Mouse (Mus musculus): Measurements from ENCODE around the gene Fth1. TPM values are rescaled to one million over a fixed set of nuclear protein-coding genes. Genes with fewer than 3 reads are reported as not detected.

Gene Fth1
- polyA plus RNA-seq, 1 experiment = 777 TPM

GRCm38 (mm10) chr19:10033211-10033973, 53.0 kb downstream of the Fth1 start:
- DNase-seq (ENCODE audit: low read depth) = peak; percentile 79
- TF ChIP-seq POLR2A (IDR thresholded peaks at IDR 0.05; ENCODE audit: borderline replicate concordance, extremely low read depth, insufficient read depth, insufficient read length, poor library complexity, severe bottlenecking) = no peak
- TF ChIP-seq CTCF (IDR thresholded peaks at IDR 0.05; ENCODE audit: borderline replicate concordance, extremely low read depth, insufficient read depth, insufficient read length) = peak; percentile 90

- TF ChIP-seq POLR2A (IDR thresholded peaks at IDR 0.05; ENCODE audit: borderline replicate concordance, extremely low read depth, insufficient read depth, insufficient read length, poor library complexity, severe bottlenecking) = no peak
- TF ChIP-seq CTCF (IDR thresholded peaks at IDR 0.05; ENCODE audit: borderline replicate concordance, extremely low read depth, insufficient read depth, insufficient read length) = no peak
- DNase-seq (ENCODE audit: low read depth) = no peak
These were observed 54.0 kb downstream of the Fth1 start for GRCm38 (mm10) chr19:10034356-10034755.

Other genes starting within 250 kb of the Fth1 start
- not detected in 2 replicates for gene Scgb2a2, start 133.0 kb upstream of the Fth1 start, polyA plus RNA-seq (2012; rRNA removed)
- gene Incenp, start 81.0 kb upstream of the Fth1 start, polyA plus RNA-seq (2012; rRNA removed) = 26.0 and 29.5 TPM in 2 replicates
- gene Best1, start 21.0 kb downstream of the Fth1 start, polyA plus RNA-seq (2012; rRNA removed) = 1.2 and 1.4 TPM in 2 replicates
- 19.5 and 20.0 TPM in 2 replicates for gene Rab3il1, start 21.1 kb downstream of the Fth1 start, polyA plus RNA-seq (2012; rRNA removed)
- 42.8 and 44.8 TPM in 2 replicates for gene Fads3, start 61.0 kb downstream of the Fth1 start, polyA plus RNA-seq (2012; rRNA removed)
- 195 and 216 TPM in 2 replicates for gene Fads2, start 121.1 kb downstream of the Fth1 start, polyA plus RNA-seq (2012; rRNA removed)
- gene Fads1, start 202.3 kb downstream of the Fth1 start, polyA plus RNA-seq (2012; rRNA removed) = 136 and 139 TPM in 2 replicates
- 108 and 164 TPM in 2 replicates for gene Tmem258, start 223.4 kb downstream of the Fth1 start, polyA plus RNA-seq (2012; rRNA removed)
- 26.6 and 34.3 TPM in 2 replicates for gene Fen1, start 223.6 kb downstream of the Fth1 start, polyA plus RNA-seq (2012; rRNA removed)